Mouse (Mus musculus) bone marrow macrophage, adult 2 months (primary cell): ENCODE results near the gene Hpd.

Source experiments
- CTCF ChIP-seq: IDR thresholded peaks from 2 replicates; pipeline ENCODE4 v1.5.1; 2012; ENCODE audit warnings: low read depth, mild to moderate bottlenecking, low read length, moderate library complexity
- POLR2A ChIP-seq: IDR thresholded peaks from 2 replicates; pipeline ENCODE4 v1.6.1; 2012; ENCODE audit warnings: mild to moderate bottlenecking, low read depth, low read length, borderline replicate concordance

- no peak for TF ChIP-seq CTCF
- TF ChIP-seq POLR2A, result no peak
These were observed 14.9 kb downstream of the Hpd start for GRCm38 (mm10) chr5:123167591-123167990.
